Mouse (Mus musculus) forebrain, embryonic 10.5 days (tissue): Measurements from ENCODE around the gene Stn1. TPM values are rescaled to one million over a fixed set of nuclear protein-coding genes. Genes with fewer than 3 reads are reported as not detected.

ENCODE experiments used
- DNase-seq: peaks from one replicate; pipeline ENCODE4 v3.0.0-alpha.2; 2017; ENCODE audit warnings: low spot score; ENCODE audit errors: extremely low spot score
- H3K27ac ChIP-seq: fragments of 300-500 bp; sonication (generic); 2 replicates; pipeline ENCODE4 v1.5.1; 2016; ENCODE audit warnings: mild to moderate bottlenecking
- H3K27me3 ChIP-seq: fragments of 300-500 bp; sonication (generic); 2 replicates; pipeline ENCODE4 v1.6.1; 2016; ENCODE audit warnings: mild to moderate bottlenecking; ENCODE audit not compliant: poor library complexity, severe bottlenecking
- H3K36me3 ChIP-seq: fragments of 300-500 bp; sonication (generic); replicated peaks from 2 replicates; pipeline ENCODE4 v1.6.1; 2016; ENCODE audit warnings: mild to moderate bottlenecking, moderate library complexity
- H3K4me1 ChIP-seq: fragments of 300-500 bp; sonication (generic); 2 replicates; pipeline ENCODE4 v1.6.1; 2016
- H3K4me3 ChIP-seq: fragments of 300-500 bp; sonication (generic); 2 replicates; pipeline ENCODE4 v1.5.1; 2016; ENCODE audit warnings: mild to moderate bottlenecking, moderate library complexity
- H3K9me3 ChIP-seq: fragments of 300-500 bp; sonication (generic); 2 replicates; pipeline ENCODE4 v1.6.1; 2016; ENCODE audit warnings: mild to moderate bottlenecking, moderate library complexity
- WGBS: fragments of 180-500 bp; shearing (Covaris S2); methylation state at CpG from one replicate; pipeline ENCODE4 v1.1.7; 2016; 5-methylcytosine and 5-hydroxymethylcytosine counted together
- polyA plus RNA-seq: library from polyadenylated mRNA; unstranded; fragments of >200 nt; fragmentation: Nextera tagmentation; extraction: Ambion mirVana; gene quantifications from 2 replicates; pipeline ENCODE4 v1.2.1, GENCODE M21; 2016

Gene Stn1
- polyA plus RNA-seq, 1 experiment from 2014 or later: 68.1 TPM

GRCm38 (mm10) chr19:47451476-47452113, 85.7 kb downstream of the Stn1 start:
- 85% methylated on average over 10 of the region's 10 CpGs for WGBS
- Histone ChIP-seq H3K36me3 (0 out of 2 replicates have a peak, but pooled peaks cover 3% of the 10 kb centered on the region), H3K4me1 (peaks cover 85% of the 10 kb centered on the region), H3K9me3 (no peaks in the 10 kb centered on the region), H3K4me3 (no peak overlapping the region), H3K27ac (no peak overlapping the region), H3K27me3 (peaks cover 15% of the 10 kb centered on the region)
- no peak for DNase-seq

Other genes starting within 250 kb of the Stn1 start
- 1.5 and 1.8 TPM in 2 replicates for gene Sh3pxd2a, start 73.1 kb downstream of the Stn1 start, polyA plus RNA-seq
- gene Slk, start 42.2 kb upstream of the Stn1 start, polyA plus RNA-seq: 8.8 and 10.3 TPM in 2 replicates
- 0.21 and 0.22 TPM in 2 replicates for gene Col17a1, start 154.6 kb upstream of the Stn1 start, polyA plus RNA-seq
- gene Sfr1, start 194.2 kb upstream of the Stn1 start, polyA plus RNA-seq: 290 and 317 TPM in 2 replicates